Mouse (Mus musculus): ENCODE data around the gene Mex3b.

Mex3b gene

GRCm38 (mm10) chr7:82911501-82911900 lies 44.4 kb downstream of the Mex3b start:
- intact Hi-C loops (cut with DNase I) = no loop called here

DNA sequence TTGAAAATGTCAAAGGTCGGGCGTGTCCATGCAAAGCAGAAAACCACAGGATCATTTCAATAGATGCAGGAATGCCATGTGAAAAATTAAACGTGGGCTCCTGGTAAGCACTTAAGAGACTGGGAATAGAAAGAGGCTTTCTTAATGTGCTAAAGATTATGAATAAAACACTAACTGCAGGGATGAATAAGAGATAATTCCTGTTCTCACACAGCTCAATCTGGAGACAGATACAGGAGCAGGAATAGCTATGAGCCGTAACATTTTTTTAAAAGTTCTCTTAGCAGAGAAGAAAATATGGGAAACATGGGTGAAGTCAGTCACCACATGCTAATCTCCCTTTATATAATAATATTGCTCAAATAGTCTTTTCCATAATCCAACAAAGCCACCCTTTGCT lies 47.2 kb downstream of the Mex3b start:
- intact Hi-C loops (cut with DNase I) = no loop called here
